Mouse (Mus musculus) thymus, postnatal 25 days (tissue): Measurements from ENCODE around the gene Gm20521.

Experiments
- DNase-seq: peaks from one replicate; pipeline ENCODE4 v3.0.0; 2022

Gm20521 gene

DNA sequence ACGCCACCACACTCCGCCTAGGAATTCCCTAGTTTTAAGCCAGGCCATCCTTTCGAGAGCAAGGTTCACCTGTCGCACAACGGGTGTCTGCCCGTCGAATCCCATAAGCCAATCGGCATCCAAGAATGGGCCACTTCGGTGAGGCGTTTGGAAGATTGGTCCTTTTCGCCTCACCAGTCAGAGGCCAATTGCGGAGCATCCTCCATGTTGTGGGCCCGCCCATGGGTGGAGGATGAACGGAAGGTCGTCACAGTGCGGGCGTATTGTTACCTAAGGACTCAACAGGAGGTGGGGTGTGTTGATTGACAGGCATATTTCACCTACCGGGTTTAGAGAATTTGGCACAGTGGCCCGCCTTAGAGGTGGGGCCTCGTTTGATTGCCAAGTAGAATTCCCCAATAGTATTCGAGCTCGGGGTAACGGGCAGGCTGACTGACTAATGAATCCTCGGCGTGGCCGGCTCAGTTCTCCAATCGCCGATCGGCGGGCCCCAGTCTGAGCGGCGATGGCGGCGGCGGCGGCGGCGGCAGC lies 10.5 kb downstream of the Gm20521 start:
- DNase-seq: peak; percentile 97

DNA sequence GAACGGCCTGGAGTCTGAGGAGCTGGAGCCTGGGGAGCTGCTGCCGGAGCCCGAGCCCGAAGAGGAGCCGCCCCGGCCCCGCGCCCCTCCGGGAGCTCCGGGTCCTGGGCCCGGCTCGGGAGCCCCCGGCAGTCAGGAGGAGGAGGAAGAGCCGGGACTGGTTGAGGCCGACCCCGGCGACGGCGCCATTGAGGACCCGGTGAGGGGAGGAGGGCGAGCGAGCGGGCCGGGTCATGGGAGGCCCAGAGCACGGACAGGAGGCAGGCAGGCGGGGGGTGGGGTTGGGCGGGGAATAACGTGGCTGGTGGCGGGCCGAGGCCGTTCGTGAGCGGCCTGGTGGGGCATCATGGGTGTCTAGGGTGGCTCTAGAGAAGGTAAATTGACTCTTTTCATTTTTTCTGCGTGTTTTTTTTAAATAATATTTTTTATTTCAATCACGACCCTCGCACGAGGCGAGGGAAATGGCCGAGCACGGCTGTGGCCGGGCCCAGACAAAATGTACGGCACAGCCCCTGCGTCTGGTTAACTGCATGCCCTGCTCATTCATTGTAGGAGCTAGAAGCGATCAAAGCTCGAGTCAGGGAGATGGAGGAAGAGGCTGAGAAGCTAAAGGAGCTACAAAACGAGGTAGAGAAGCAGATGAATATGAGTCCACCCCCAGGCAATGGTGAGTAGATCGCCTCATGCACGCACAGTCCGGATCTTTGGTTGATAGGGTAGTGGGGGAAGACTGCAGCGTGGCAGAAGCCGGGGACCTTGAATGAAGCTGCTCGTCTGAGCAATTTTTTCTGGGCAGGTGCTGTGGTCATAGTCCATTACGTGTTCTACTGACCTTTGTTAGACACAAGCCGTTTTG lies 11.3 kb downstream of the Gm20521 start:
- peak; percentile 66 for DNase-seq

DNA sequence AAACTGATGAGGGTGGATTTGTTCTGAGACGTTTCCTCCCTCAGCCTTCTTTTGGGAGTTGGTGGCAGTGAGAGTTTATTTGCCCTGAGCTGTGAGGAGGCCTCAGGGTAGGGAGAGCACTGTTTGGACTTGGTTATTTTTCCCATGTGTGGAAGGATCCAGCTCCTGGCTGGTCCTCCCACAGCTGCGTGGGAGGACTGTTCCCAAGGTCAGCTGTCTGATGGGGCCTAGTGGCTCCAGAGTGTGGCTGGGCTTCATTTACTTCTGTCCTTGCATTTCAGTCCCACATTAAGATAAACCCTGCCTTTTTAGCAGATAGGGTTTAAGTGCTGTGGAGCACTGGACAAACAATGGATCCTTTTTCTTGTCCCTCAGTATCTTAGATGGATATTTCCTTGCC lies 14.2 kb downstream of the Gm20521 start:
- DNase-seq: no peak

DNA sequence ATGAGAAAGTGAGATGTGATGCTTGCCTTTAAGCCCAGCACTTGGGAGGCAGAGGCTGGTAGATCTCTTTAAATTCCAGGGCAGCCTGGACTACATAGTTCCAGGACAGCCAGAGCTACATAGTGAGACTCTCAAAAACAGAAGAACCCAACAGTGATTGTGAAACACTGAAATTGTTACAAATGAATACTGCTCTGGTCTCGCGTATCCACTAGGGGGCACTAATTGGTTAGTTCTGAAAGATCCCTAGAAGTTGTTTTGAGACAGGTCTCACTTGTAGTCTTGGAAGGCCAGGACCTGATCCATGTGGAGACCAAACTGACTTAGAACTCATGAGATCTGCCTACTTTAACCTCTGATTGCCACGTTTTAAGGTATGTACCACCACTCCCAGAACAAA lies 17.1 kb downstream of the Gm20521 start:
- peak; percentile 61 for DNase-seq

DNA sequence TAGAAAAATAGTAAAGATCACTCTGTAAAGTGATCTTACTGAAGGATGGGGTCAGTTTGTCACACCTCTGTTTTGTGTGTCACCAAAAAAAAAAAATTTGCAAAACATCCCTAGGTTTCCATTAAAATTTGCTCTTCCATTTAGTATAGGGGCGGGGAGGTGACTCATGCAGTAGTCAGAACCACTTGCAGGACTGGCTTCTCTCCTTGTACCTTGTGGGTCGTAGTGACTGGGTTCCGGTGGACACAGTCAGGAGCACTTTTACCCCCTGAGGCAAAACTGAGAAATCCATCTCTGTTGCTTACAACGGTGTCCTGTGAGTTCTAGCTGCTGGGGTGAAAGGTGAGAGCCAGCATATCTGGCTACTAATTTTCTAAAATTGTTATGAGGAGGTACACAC lies 20.4 kb downstream of the Gm20521 start:
- no peak for DNase-seq

DNA sequence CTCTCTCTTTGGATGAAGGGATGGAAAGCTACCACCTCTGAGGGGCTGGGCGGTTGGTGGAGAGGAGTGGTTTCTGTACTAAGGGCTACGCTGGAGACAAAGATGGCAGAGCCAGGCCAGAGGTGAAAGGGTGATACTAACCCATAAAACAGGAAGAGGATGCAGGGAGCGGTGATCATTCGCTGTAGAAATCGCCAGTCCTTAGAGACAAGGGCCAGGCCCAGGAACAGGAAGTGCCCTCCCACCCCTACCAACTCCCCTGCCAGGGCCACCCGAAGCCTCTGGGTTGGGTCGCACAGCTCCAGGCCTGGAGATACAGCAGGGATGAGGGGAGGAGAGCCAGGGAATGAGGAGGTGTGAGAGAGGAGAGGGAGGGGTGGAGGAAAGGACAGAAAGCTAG lies 25.4 kb downstream of the Gm20521 start:
- no peak for DNase-seq

DNA sequence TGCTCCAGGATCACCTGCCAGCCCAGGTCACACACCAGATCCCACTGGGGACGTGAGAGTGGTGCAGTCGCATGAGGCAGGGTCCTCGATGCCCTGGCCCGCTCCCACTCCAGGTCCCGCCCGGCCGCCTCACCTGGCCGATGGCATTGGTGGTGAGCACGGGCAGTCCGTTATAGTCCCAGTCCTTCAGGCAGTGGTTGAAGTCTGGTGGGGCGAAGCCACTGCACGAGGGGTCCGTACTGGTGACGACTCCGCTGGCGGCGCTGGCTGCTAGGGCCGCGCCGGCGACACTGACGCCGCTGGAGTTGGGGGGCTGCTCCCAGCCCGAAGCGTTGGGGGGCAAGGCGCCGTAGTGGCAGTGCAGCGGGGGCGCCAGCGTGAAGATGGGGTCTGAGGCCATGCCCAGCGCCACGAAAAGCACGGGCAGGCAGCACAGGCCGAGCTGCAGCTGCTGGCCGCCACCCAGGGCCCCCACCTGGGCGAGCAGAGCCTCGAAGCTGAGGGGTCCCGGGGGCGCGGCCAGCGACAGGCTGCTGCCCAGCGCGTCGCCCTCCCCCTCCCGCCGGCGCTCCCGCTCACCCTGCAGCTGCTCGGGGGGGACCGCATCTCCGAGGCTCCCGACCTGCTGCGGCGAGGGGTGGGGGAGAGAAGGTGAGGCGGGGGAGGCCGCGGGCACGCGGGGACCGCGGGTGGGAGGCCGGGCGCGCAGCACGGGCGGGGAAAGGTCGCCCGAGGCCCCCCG lies 29.0 kb downstream of the Gm20521 start:
- peak; percentile 14 for DNase-seq

DNA sequence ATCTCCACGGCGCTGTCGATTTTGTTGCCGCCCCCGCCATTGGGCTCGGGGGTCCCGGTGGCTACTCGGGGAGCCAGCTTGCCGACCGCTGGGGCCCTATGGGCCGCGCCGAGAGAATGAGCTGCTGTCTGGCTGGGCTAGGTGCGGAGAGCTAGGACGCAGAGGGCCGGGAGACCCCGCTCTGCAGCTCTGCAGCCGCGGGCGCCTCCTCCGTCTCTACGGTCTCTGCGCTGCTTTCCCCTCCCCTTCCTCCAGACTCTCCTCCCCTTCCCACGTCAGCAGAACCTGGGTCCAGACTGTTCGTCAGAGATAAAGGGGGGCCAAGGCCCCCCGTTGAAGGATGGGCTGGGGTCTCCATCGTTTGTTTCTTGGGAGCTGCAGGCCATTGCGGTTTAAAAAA lies 29.6 kb downstream of the Gm20521 start, which contains the start of gene Slc22a17:
Gene Slc22a17 (minus strand): TSS at position 247 of the 400 bp plus-strand sequence.
- DNase-seq: peak; percentile 45

- no peak for DNase-seq
These were observed 30.1 kb downstream of the Gm20521 start for GRCm38 (mm10) chr14:54913343-54913742.

DNA sequence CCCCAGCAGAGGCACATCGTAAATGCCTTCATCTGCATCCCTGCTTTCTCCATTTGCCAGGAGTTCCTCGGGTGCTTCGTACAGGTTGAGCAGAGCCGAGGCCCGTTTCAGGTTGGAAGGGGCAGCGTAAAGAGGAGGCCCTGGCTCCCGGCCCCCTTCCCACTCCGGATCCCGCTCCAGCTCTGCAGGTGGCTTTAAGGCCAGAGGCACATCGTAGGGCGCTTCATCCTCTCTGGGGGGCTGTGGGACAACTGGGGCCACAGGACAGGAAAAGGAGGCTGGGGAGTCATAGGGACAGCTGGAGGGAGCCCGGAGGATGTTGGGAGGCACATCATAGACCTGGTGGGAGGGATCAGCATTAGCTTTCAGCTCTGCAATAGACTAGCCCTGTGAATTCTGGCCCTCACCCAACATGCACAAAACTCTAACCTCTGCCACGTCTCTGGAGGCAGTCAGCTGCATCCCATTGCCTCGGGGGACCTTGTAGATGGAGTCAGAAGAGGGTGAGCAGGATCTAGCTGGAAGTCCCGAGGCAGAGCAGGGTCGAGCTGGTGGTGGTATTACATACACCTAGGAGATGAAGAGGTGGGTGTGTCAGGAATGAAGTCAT lies 36.9 kb downstream of the Gm20521 start:
- no peak for DNase-seq

GRCm38 (mm10) chr14:54924641-54925348 lies 41.6 kb downstream of the Gm20521 start:
- no peak for DNase-seq

DNA sequence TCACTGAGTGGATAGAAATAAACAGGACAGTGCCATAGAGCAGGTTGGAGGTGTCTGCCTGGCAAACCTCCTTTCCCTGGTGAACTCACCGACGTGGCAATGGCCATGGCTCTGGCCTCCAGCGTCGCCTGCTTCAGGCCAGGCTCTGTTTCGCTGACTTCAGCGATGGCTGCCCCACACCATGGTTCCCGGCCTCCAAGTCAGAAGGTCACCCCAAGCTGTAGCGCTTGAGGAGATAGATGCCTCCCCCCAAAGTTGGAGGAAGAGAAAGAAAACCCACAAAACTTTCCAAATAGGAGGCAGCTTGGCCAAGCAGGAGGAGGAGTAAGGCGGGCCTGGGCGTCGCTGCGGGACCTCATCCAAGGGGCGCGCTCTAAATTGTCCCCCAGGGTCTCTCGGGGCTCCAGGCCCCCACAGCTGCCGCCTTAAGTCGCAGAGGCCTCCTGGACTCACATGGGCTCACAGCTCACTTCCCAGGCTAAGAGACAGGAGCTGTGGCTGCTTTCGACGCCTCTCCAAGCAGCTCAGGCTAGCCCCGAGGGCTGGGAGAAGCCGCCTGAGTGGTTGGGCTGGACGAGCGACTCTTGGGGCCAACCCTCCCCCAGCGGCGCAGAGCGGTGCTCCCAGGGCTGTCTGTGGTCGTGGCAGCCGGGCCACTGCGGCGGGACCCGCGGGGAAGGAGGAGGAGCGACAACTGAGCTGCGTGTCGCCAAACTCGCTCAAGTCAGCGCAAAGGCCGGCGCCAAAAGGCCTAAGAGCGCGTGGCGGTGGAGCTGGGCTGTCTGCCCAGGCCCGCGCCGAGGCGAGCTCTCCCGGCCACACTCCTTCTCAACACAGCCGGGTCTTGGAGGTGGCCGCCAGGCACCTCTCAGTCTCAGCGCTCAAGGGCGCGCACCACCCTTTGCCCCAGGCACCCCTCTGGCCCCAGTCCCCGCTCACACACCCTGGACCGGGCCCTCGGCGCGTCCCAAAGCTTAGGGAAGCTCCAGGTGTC lies 42.4 kb downstream of the Gm20521 start, which contains the start of gene Efs:
Gene Efs (minus strand): TSS at position 778 of the 994 bp plus-strand sequence.
- DNase-seq: no peak

GRCm38 (mm10) chr14:54926401-54927158 lies 43.3 kb downstream of the Gm20521 start:
- no peak for DNase-seq

- DNase-seq: no peak
These were observed 44.1 kb downstream of the Gm20521 start for GRCm38 (mm10) chr14:54927296-54927695.

- DNase-seq: no peak
These were observed 46.6 kb downstream of the Gm20521 start for GRCm38 (mm10) chr14:54929801-54930200.

GRCm38 (mm10) chr14:54930431-54930830 lies 47.2 kb downstream of the Gm20521 start:
- no peak for DNase-seq

GRCm38 (mm10) chr14:54932645-54933150 lies 49.5 kb downstream of the Gm20521 start, which contains the start of gene Il25:
Gene Il25, plus strand, starts transcription at chr14:54932695.
- DNase-seq: no peak

DNA sequence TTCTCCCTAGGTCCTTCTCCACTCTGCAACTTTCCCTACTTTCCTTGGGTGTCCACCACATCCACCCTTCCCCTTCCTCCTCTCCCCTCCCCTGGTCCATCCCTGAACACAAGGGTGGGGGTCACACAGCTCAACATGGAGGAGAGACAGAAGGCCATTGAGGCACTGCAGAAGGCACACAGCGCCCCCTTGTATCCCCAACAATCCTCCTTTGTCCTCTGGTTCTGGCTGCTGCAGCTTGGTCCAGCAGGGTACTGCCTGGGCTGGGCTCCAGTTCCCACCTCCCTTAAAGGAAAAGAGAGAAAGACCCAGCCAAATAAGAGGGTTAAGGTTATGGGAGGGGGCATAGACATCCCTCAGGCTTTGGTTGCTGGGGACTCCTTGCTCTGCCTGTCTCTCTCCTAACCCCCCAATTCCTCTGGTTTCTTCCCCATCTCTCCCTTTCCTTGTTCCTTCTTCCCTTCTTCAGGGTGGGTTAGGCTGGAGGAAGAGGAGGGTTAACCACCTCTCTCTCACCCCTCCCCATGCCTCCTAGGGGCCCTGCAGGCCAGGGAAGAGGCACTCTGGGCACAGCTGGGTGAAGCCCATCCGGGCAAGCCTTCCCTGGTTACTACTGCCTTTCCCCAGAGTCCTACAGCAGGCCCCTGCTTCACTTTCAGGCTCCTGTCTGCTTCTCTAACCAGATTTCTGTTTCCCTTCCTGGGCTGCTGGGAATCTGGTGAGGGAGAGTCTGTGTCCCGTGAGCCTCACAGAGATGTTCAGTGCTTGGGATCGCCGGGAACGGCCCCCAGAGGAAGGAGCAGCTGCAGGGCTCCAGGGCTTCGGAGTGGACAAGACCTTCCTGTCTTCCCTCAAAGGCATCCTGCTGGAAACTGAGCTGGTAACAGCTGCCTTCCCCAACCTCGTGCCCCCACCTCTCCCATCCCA lies 52.9 kb downstream of the Gm20521 start, which contains the start of gene Cmtm5:
Gene Cmtm5 (plus strand): TSS at position 358 of the 927 bp plus-strand sequence.
- DNase-seq: no peak

- DNase-seq: no peak
These were observed 53.6 kb downstream of the Gm20521 start for GRCm38 (mm10) chr14:54936831-54937160.
